Mouse (Mus musculus) CD4-positive, CD25-positive, alpha-beta regulatory T cell, adult 4 months (primary cell): ENCODE results near the gene Cadps2. TPM values are rescaled to one million over a fixed set of nuclear protein-coding genes. Genes with fewer than 3 reads are reported as not detected.

Experiments
- ATAC-seq: one replicate; pipeline ENCODE4 v1.8.0; 2017
- polyA plus RNA-seq, 2 experiments: library from polyadenylated mRNA; unstranded; fragments of 100-300 nt; shearing (Covaris generic); gene quantifications; one replicate each; pipeline ENCODE4 v1.2.1; 2017

The Cadps2 gene
- polyA plus RNA-seq, 2 experiments from 2014 or later = not detected

- ATAC-seq = no peak
These were observed 81.0 kb downstream of the Cadps2 start for GRCm38 (mm10) chr6:23758249-23758648.

GRCm38 (mm10) chr6:23748823-23749222, 90.4 kb downstream of the Cadps2 start:
- no peak for ATAC-seq

- ATAC-seq = no peak
These were observed 99.2 kb downstream of the Cadps2 start for GRCm38 (mm10) chr6:23740010-23740409.

GRCm38 (mm10) chr6:23732750-23733149, 106.5 kb downstream of the Cadps2 start:
- ATAC-seq = no peak

GRCm38 (mm10) chr6:23728620-23729019, 110.6 kb downstream of the Cadps2 start:
- ATAC-seq = no peak

GRCm38 (mm10) chr6:23723697-23724096, 115.5 kb downstream of the Cadps2 start:
- no peak for ATAC-seq

GRCm38 (mm10) chr6:23720401-23720800, 118.8 kb downstream of the Cadps2 start:
- no peak for ATAC-seq

GRCm38 (mm10) chr6:23707506-23707905, 131.7 kb downstream of the Cadps2 start:
- ATAC-seq = no peak

- ATAC-seq = no peak
These were observed 138.3 kb downstream of the Cadps2 start for GRCm38 (mm10) chr6:23700879-23701278.

- ATAC-seq = no peak
These were observed 161.0 kb downstream of the Cadps2 start for GRCm38 (mm10) chr6:23678172-23678571.

- ATAC-seq = no peak
These were observed 184.2 kb downstream of the Cadps2 start, which contains the start of gene Rnf148 for GRCm38 (mm10) chr6:23655036-23655435. TSS of gene Rnf148 (minus strand) at chr6:23655136.

GRCm38 (mm10) chr6:23650205-23650604, 189.0 kb downstream of the Cadps2 start, which contains the start of gene Rnf133:
TSS of gene Rnf133 (minus strand) at chr6:23650305.
- ATAC-seq = no peak

- ATAC-seq = no peak
These were observed 190.5 kb downstream of the Cadps2 start for GRCm38 (mm10) chr6:23648732-23649131.

GRCm38 (mm10) chr6:23647627-23648247, 191.5 kb downstream of the Cadps2 start:
- no peak for ATAC-seq

- no peak for ATAC-seq
These were observed 202.1 kb downstream of the Cadps2 start for GRCm38 (mm10) chr6:23637081-23637480.

- no peak for ATAC-seq
These were observed 204.0 kb downstream of the Cadps2 start for GRCm38 (mm10) chr6:23635208-23635607.

- ATAC-seq = no peak
These were observed 205.2 kb downstream of the Cadps2 start for GRCm38 (mm10) chr6:23634016-23634415.

GRCm38 (mm10) chr6:23630465-23630864, 208.8 kb downstream of the Cadps2 start:
- no peak for ATAC-seq

- no peak for ATAC-seq
These were observed 264.1 kb downstream of the Cadps2 start for GRCm38 (mm10) chr6:23575102-23575501.

- no peak for ATAC-seq
These were observed 265.5 kb downstream of the Cadps2 start for GRCm38 (mm10) chr6:23573750-23574149.

GRCm38 (mm10) chr6:23572401-23572800, 266.8 kb downstream of the Cadps2 start:
- ATAC-seq = no peak

- no peak for ATAC-seq
These were observed 269.5 kb downstream of the Cadps2 start for GRCm38 (mm10) chr6:23569686-23570085.

- no peak for ATAC-seq
These were observed 270.5 kb downstream of the Cadps2 start for GRCm38 (mm10) chr6:23568688-23569087.

GRCm38 (mm10) chr6:23567651-23568050, 271.6 kb downstream of the Cadps2 start:
- no peak for ATAC-seq

GRCm38 (mm10) chr6:23549874-23550273, 289.3 kb downstream of the Cadps2 start:
- no peak for ATAC-seq
